Mouse (Mus musculus) heart, adult 2 months (tissue): ENCODE data around the gene Higd1a. TPM values are rescaled to one million over a fixed set of nuclear protein-coding genes. Genes with fewer than 3 reads are reported as not detected.
A peak's percentile ranks its signal among the peaks of the same experiment; 100 is the strongest.

Experiments
- DNase-seq, 2 experiments: peaks; one replicate each; pipeline ENCODE4 v3.0.0; 2021
- H3K27ac ChIP-seq: fragments of 200-600 bp; 2 replicates; pipeline ENCODE4 v1.8.1; 2022
- H3K27me3 ChIP-seq: fragments of 200-500 bp; 2 replicates; pipeline ENCODE4 v1.6.1; 2012; ENCODE audit warnings: mild to moderate bottlenecking, low read length, inconsistent platforms, mixed read lengths; ENCODE audit not compliant: control insufficient read depth, insufficient read depth
- H3K36me3 ChIP-seq: fragments of 200-500 bp; 2 replicates; pipeline ENCODE4 v1.6.1; 2012; ENCODE audit warnings: low read length, inconsistent platforms; ENCODE audit not compliant: control insufficient read depth, insufficient read depth
- H3K4me1 ChIP-seq: fragments of 200-500 bp; 2 replicates; pipeline ENCODE4 v1.6.1; 2011; ENCODE audit warnings: low read length; ENCODE audit not compliant: control insufficient read depth, insufficient read depth
- H3K4me3 ChIP-seq: fragments of 200-600 bp; 2 replicates; pipeline ENCODE4 v1.8.1; 2022
- H3K79me2 ChIP-seq: fragments of 200-500 bp; replicated peaks from 2 replicates; pipeline ENCODE4 v1.6.1; 2012; ENCODE audit warnings: mild to moderate bottlenecking, inconsistent platforms, low read length, moderate library complexity, mixed read lengths; ENCODE audit not compliant: control insufficient read depth, insufficient read depth
- H3K9ac ChIP-seq: fragments of 200-500 bp; 2 replicates; pipeline ENCODE4 v1.6.1; 2012; ENCODE audit warnings: low read depth, mild to moderate bottlenecking, control low read depth, inconsistent platforms, low read length, mixed read lengths
- CTCF ChIP-seq: fragments of 200-600 bp; IDR thresholded peaks from 2 replicates; pipeline ENCODE4 v1.8.1; 2022; ENCODE audit warnings: antibody characterized with exemption, mild to moderate bottlenecking, moderate library complexity
- EP300 ChIP-seq: fragments of 200-500 bp; IDR thresholded peaks from 2 replicates; pipeline ENCODE4 v1.6.1; 2011; ENCODE audit warnings: low read depth, low read length, control low read depth; ENCODE audit not compliant: insufficient read depth
- POLR2A ChIP-seq: fragments of 200-500 bp; IDR thresholded peaks from 2 replicates; pipeline ENCODE4 v1.6.1; 2011; ENCODE audit warnings: mild to moderate bottlenecking, low read depth, low read length, control low read depth; ENCODE audit not compliant: insufficient read depth
- WGBS: fragments of 180-500 bp; shearing (Covaris S2); methylation state at CpG from one replicate; pipeline ENCODE4 v1.1.7; 2018; 5-methylcytosine and 5-hydroxymethylcytosine counted together
- intact Hi-C: fragments of 180-260 bp; cut with DNase I; formaldehyde crosslinking; loops from one replicate; pipeline ENCODE4 v1.15.1; 2025
- polyA plus RNA-seq: library from polyadenylated mRNA; depleted of rRNA; stranded (reverse); fragments of >200 nt; gene quantifications from 2 replicates; pipeline ENCODE4 v1.2.3, GENCODE M21; 2012
- total RNA-seq, 2 experiments: library from RNA; stranded (reverse); gene quantifications; 2 replicates each; pipeline ENCODE4 v1.2.3; 2021

The Higd1a gene
- total and polyA plus RNA-seq, 3 experiments, result 71.7 to 199 (median 198) TPM

- Histone ChIP-seq H3K4me1 (peaks cover 3% of the 10 kb centered on the region; the same call in 1 of the 2 replicates), H3K27ac (no peak overlapping the region), H3K9ac (no peak overlapping the region), H3K79me2 (no peaks in the 10 kb centered on the region), H3K4me3 (no peak overlapping the region), H3K27me3 (no peaks in the 10 kb centered on the region), H3K36me3 (no peaks in the 10 kb centered on the region)
- DNase-seq, result no peak
- WGBS, result 67% methylated on average over 4 of the region's 4 CpGs
- intact Hi-C loops, result no loop called here
- TF ChIP-seq EP300, result no peak
- TF ChIP-seq POLR2A, result no peak
- no peak for TF ChIP-seq CTCF
Measured at GRCm38 (mm10) chr9:121904319-121904718, 46.2 kb upstream of the Higd1a start.

GRCm38 (mm10) chr9:121903476-121904305, 45.5 kb upstream of the Higd1a start:
- peak; percentile 53 to 59 for DNase-seq
- Histone ChIP-seq H3K27ac (peak overlapping the region; percentile 28; the same call in 1 of the 2 replicates), H3K79me2 (no peaks in the 10 kb centered on the region), H3K9ac (no peak overlapping the region), H3K36me3 (no peaks in the 10 kb centered on the region), H3K27me3 (no peaks in the 10 kb centered on the region), H3K4me1 (peaks cover 3% of the 10 kb centered on the region; the same call in 1 of the 2 replicates), H3K4me3 (no peak overlapping the region)
- 56% methylated on average over 8 of the region's 8 CpGs for WGBS
- TF ChIP-seq POLR2A, result no peak
- no peak for TF ChIP-seq CTCF
- TF ChIP-seq EP300, result no peak
- intact Hi-C loops, result no loop called here

GRCm38 (mm10) chr9:121901710-121902700, 43.8 kb upstream of the Higd1a start:
- Histone ChIP-seq H3K4me1 (peaks cover 3% of the 10 kb centered on the region; the same call in 1 of the 2 replicates), H3K4me3 (no peak overlapping the region), H3K27ac (no peak overlapping the region; the same call in 1 of the 2 replicates), H3K36me3 (no peaks in the 10 kb centered on the region), H3K27me3 (no peaks in the 10 kb centered on the region), H3K9ac (no peak overlapping the region), H3K79me2 (no peaks in the 10 kb centered on the region)
- TF ChIP-seq POLR2A, result no peak
- no peak for TF ChIP-seq EP300
- TF ChIP-seq CTCF, result no peak
- peak in 1 of 2 experiments; percentile 22 for DNase-seq
- intact Hi-C loops, result no loop called here
- WGBS, result 80% methylated on average over 5 of the region's 5 CpGs

- Histone ChIP-seq H3K4me1 (peaks cover 3% of the 10 kb centered on the region; the same call in 1 of the 2 replicates), H3K27ac (no peak overlapping the region), H3K9ac (no peak overlapping the region), H3K27me3 (no peaks in the 10 kb centered on the region), H3K4me3 (no peak overlapping the region), H3K79me2 (no peaks in the 10 kb centered on the region), H3K36me3 (no peaks in the 10 kb centered on the region)
- WGBS, result 77% methylated on average over 5 of the region's 5 CpGs
- TF ChIP-seq EP300 (no peak), CTCF (no peak), POLR2A (no peak)
- DNase-seq, result peak in 1 of 2 experiments; percentile 14
- intact Hi-C loops, result no loop called here
Measured at GRCm38 (mm10) chr9:121900282-121900855, 42.2 kb upstream of the Higd1a start.

GRCm38 (mm10) chr9:121899306-121899705, 41.1 kb upstream of the Higd1a start:
- Histone ChIP-seq H3K79me2 (no peaks in the 10 kb centered on the region), H3K27me3 (no peaks in the 10 kb centered on the region), H3K4me1 (peaks cover 5% of the 10 kb centered on the region; the same call in 1 of the 2 replicates), H3K36me3 (no peaks in the 10 kb centered on the region), H3K4me3 (no peak overlapping the region), H3K9ac (no peak overlapping the region), H3K27ac (no peak overlapping the region)
- intact Hi-C loops, result no loop called here
- WGBS, result 57% methylated on average over 6 of the region's 6 CpGs
- peak in 1 of 2 experiments; percentile 10 for DNase-seq
- TF ChIP-seq CTCF, result no peak
- TF ChIP-seq POLR2A, result no peak
- TF ChIP-seq EP300, result no peak
